Mouse (Mus musculus) granulocyte monocyte progenitor cell, adult 5-6 weeks (primary cell): ENCODE measurements at regions not wholly inside any gene's neighbourhood (a gene's known extent, or its start where the extent isn't known, plus 50 kb on each side); places are given as distances from the start of the nearest gene placed in this dataset.

Source experiments
- ATAC-seq: replicated peaks from 2 replicates; pipeline ENCODE4 v1.8.0; 2016; ENCODE audit warnings: mild to moderate bottlenecking, moderate TSS enrichment, inconsistent platforms; ENCODE audit not compliant: poor library complexity, severe bottlenecking

DNA sequence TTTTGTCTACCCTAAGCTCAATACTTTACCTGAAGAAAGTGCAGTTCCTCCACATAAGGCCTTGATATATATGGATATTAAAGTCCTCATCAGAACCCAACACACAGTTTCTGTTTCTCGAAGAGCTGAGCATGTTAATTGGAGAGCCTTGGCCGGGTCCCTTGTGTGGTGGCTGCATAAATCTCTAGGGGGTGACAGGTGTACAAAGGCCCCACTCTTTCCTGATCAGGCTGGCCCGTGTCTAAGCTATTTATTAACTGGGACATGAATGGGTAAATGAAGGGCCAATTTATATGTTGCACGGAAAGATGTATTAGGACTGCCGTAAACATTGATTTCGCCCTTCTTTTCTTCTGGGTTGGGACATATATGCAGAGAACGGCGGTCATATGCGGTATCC lies 136.8 kb downstream of the Tex29 start:
- ATAC-seq: no peak

DNA sequence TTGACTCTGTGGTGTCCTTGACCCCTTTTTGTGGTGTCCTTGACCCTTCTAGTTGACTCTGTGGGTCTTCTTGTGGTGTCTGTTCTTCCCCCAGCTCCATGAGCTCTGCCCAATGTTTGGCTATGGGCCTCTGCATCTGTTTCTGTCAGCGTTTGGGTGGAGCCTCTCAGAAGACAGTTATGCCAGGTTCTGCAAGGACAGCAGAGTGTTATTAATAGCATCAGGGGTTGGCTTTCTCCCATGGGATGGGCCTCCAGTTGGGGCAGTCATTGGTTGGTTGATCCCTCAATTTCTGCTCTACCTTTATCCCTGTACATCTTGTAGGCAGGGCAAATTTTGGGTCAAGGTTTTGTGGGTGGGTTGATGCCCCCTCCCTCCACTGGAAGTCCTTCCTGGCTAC lies 138.8 kb downstream of the Tex29 start:
- no peak for ATAC-seq

DNA sequence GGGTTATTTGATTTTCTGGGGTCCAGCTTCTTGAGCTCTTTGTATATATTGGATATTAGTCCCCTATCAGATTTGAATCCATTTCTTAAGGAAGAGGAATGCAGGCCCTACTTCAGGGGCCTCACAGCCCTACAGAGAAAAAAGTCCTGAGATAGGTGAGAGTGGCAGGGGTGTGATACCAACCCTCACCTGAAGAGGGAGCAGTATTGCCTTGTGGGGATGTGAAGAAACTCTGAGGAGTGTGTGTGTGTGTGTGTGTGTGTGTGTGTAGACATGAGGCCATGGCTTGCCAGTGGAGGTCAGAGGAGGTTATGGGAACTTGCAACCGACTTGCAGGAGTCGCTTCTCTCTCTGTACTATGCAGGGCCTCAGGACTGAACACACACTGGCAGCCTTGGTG lies 141.2 kb downstream of the Tex29 start:
- ATAC-seq: peak; percentile 70

DNA sequence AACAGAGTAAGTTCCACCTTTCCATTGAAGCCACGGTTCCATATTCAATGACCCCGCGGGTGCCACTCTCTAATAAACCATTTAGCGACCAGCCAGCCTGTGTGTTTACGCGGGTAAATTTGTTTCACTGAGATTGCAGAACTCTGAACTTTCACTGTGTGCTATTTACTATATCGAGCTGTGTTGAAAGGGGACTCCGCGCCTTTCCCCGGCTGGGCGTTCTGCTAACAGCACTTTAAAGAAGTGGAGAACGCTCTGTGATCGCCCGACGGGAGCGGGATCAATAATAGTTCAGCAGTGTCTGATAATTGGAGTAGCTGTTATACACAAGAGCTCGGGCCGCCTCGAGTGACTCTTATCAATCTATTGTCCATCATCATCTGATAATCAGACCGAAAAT lies 149.8 kb downstream of the Tex29 start:
- ATAC-seq: no peak

DNA sequence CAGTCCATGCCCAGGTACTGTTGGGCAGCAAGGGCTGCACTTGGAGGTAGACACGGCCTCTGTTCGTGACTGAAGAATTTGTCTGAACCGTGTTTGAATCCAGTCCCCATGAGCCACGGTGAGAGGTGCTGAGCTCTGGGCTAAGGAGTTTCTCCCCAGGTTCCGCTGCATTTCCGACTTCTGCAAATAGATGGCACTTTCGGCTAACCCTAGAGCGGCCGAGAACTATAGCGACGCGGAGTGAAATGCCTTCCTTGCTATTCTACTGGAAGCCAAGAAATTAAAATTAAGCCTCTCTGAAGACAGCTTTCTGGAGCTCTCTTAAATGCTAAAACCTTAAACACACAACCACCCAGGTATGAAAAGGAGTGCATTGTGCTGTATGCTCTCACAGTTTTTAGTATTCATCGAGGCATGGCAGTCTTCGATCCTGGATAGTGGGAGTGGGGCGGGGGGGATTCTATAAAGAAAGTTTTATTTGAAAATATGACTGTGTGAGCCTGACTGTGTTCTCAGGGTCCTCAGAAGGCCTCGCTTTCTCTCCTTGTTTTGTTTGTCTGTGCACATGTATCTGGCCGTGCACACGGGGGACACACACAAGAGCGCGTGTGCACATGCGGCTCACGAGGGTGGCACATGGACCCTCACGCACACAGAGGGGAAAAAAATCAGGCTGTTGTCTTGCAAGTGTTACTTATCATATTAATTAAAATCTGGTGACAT lies 159.6 kb downstream of the Tex29 start:
- no peak; the same call in 1 of the 2 replicates for ATAC-seq

DNA sequence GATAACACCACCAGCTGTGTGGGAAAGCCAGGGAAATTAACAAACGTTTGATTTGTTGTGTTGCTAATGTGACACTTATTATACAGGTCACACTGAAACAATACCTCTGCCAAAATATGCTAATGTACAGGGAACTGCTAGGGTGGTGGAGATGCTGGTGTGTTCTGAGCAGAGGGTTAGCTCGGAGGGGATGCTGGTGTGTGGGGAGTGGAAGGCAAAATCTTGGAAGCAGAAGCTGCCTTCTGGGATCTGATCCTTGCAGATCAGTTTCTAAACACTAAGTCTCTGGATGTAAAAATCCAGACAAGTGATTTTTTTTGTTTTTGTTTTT lies 160.2 kb downstream of the Tex29 start:
- no peak for ATAC-seq

DNA sequence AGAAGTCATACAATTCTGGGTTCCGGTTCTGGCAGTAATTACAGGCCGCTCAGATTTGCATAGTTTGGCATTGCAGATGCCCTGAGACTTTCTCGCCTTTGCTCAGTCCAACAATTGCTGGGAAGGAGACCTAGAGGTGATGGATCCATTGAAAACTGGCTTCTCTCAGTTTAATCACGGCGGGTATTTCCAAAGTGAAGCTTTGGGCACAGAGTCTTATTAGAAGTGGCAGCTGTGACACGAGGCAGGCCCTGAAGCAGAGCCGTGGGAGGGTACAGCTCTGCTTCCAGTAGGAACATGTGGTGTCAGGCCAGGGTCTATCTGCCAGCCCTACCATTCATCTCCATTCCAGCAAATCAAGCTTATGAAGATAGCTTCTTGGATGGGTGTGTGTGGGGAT lies 164.0 kb downstream of the Tex29 start:
- ATAC-seq: no peak

DNA sequence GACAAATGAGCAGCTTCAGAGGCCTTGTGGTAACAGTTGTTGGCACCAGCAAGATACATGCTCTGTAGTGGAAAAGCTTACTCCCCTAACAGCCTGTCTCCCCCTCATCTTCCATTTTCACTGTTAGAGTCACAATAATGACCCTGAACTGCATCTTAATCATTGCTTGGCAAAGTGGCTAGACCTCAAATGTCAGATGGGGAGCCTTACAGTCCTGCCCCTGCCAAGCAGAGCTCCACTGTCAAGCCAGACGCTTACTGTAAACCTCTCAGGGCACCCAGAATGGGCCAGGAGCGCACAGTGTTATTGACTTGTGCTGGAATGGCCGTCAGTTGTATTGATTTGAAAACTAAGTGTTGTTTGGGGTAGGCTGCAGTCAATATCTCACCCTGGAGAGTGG lies 172.5 kb downstream of the Tex29 start:
- ATAC-seq: no peak

DNA sequence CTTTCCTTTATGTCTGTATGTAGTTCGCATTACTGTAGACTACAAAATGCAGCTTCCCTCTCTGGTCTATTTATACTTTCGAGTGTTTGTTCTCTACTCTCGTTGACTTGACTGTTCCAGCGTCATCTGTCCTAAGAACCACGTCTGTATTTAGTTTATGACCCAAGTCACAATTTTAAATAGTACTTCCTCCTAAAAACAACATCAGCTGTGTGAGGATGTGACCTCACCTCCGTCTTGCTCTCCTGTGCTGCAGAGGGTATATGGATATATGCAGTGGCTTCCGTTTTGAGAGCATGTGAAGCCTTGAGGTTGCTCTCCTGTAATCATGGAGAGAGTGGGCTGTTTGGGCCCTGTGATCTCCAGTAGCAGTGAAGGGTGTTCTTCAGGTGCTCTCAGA lies 177.5 kb downstream of the Tex29 start:
- no peak for ATAC-seq

DNA sequence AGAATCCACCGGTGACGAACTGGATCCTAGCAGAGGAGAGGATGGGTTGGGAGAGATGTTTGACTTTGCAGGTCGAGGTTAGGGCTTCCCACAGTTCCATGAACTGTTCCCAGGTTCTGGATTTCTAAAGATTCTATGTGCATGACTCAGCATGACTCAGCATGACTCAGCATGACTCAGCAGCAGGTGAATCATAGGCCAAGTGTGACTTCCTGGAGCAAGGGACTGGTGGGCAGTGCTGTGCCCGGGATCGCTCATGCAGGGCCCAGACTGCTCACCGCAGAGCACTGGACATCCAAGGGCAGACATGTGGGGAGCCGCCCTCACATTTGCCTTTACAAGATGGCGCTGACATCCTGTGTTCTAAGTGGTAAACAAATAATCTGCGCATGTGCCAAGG lies 179.0 kb downstream of the Tex29 start:
- ATAC-seq: no peak

DNA sequence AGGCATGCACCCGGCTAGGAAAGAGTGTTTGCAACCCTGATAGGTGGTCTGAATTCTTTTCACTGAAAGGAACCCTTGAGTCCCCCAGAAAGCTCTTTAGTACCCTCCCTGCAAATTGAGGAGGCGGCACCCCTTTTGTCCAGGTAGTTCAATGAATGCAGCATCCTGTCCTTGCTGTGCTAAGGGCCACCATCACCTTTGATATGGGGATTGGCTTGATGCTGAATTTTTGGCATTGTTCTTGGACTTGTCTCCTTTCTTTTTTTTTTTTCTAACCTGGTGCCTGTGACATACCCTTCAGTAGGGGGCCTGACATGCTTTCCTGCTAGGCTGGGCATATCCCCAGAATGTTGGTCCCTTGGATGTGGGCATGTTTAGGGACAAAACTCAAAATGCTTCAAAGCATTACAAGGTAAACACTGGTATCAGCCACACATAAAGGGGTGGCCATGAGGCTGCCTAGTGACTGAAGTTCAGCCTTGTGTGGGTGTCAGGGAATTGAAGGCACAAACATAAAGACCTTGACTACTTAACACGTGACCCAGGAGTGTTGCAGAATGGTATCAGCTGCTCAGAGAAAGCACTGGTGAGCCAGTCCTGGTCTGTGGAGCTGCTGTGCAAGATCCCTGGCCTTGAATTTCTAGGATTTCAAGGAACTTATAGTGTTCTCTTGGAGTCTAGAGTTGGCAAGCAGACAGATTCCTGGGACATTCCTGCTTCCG lies 183.6 kb downstream of the Tex29 start:
- no peak for ATAC-seq

DNA sequence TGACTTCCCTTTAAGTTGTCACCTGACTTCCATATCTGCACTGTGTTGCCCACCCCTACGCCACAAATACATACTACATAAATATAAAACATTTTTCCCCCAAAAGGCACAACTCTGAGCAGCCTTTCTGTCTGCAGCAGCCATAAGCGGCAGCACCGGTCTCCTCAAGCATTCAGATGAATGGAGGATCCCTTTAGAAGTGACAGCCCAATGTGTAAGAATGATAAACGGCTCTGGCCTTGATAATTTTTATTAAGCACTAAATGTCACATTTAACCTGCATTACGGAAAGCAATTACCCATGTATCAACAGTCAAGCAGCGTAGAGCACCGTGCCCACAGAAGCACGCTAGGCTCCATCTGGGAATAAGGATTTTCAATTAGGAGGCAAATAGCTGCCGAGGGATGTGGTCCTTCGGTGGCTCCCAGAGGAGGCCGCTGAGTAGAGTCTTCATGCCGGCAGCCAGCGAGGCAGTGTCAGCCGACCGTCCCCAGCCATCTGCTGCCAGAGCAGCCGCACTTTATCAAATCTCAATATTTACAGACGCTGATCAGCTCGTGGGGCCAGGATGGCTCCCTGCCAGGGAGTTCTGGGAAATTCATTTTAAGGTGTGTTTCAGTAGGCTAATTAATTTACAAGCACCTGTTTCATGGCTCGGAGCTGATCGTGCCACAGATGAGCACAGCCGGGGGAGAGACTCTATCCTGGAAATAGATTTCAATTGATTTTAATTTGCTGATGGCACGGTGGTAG lies 190.3 kb downstream of the Tex29 start:
- no peak for ATAC-seq

DNA sequence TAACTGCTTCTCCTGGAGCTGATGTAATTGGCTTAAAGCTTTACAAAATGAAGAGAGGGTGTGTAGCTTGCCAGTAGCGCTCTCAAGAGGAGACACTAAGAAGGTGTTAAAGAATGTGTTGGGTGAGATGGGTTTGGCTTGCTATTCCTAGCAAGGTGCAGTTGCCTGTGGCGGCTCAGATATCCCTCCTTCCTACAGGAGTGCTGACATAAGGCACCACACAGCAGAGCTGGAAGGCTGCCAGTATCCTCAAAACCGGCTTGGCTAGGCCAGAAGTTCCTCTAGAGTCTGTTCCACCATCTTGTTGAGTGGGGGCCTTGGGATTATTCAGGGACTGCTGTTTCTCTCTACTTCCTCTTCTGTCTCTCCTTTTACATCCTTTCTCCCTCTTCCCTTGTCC lies 191.5 kb downstream of the Tex29 start:
- no peak for ATAC-seq

DNA sequence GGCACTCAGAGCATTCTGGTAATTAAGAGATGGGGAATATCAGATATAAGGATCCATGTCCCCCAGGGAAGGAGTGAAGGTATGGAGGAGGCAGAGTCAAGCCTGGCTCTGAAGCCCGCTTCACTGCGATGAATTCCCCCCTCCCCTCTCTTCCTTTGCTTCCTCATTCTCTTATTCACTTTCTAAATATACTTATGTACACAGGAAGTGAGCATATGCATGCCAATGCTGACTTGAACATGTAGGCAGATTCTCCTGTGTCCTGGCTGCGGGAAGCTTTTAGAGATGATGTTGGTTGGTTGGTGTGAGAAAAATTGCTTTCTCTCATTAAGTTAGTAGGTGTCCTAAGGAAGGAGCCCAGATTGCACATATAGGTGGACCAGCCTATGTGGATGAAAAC lies 192.1 kb downstream of the Tex29 start:
- peak; percentile 59 for ATAC-seq

DNA sequence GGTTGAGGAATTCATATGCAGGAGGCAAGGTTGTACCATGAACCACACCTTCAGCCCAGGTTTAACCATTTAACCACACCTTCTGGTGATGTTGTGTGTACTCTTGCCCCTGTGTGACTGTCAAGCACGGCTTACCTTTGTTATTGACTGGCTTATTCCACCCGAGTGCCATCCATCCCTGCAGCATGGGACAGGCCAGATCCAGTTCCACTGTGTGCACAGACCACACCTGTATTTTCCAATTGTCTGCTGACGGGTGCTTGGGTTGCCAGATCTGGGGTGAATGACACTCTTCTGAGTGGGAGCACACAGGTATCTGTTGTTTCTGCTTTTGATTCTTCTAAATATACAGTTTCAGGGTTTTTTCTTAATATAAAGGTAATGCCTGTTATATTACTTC lies 196.1 kb downstream of the Tex29 start:
- no peak for ATAC-seq

DNA sequence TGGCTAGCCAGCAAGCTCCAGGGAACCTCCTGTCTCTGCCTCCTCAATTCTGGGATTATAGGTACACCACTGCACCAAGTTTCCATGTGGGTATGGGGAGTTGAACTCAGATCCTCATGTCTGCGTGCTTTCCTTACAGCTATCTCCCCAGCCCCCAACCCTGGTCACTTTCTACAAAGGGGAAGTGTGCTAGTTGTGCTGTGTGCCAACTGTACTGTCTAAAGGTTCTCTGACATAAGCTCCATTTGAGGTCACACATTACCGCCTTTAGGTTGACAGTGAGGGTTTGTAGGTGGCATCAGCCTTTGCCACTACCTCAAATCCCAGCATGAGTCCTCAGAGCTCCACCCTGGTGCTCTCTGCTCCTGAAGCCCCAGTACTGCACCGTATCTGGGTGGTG lies 200.7 kb downstream of the Tex29 start:
- ATAC-seq: peak; percentile 81

DNA sequence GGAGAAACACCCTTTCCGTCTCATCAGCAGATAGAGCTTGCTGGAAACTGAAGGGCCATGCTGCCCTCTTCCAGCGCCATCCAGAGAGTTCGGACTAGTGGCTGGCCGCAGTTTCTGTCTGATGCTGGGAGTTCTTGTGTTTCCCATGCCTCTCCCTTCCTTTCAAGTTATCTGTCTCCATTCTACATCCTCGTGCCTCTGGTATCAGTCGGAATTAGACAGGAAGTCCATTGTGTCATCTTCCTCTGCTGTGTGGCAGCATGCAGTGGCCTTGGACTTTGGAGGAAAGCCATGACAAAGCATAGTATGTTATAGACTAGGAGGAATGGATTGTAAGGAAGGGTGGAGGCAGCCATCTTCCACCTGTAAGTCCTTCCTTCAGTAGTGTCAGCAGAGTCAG lies 201.4 kb downstream of the Tex29 start:
- peak; percentile 20 for ATAC-seq

DNA sequence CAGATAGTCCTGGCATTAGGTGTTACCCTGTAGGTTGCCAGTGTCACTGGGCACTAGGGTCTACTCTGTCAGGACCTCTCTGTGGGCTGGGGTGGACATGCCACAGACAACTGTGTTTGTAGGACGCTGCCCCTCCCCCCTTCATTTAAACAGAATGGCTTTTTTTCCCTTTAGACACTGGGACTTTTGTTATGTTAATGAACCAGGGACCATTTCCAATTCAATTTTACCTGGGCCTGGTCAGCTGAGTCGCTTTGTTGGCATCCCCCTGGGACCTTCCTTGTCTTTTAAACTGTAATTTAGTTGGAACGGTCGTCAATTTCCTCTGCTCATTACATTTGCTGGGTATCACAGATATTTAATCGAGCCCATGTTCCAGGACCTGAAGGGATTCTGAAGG lies 210.6 kb downstream of the Tex29 start:
- ATAC-seq: no peak

DNA sequence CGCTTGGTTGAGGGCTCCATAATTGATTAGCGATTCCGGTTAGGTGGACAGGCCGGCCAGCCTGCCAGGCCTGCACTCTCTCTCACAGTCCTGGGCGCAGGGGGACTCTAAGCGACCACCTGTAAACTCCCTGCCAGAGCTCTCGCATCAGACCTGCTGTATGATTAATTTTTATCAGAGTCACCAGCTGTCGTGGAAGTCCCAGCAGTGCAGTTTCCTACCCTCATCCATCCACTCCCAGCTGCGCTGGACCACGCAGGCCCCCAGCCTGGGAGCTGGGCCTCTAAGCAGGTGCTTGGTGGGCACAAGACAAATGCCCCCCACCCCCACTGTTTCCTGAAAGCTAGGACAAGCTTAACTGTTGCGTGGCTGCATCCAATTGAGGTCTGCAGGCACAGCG lies 211.1 kb downstream of the Tex29 start:
- ATAC-seq: no peak

DNA sequence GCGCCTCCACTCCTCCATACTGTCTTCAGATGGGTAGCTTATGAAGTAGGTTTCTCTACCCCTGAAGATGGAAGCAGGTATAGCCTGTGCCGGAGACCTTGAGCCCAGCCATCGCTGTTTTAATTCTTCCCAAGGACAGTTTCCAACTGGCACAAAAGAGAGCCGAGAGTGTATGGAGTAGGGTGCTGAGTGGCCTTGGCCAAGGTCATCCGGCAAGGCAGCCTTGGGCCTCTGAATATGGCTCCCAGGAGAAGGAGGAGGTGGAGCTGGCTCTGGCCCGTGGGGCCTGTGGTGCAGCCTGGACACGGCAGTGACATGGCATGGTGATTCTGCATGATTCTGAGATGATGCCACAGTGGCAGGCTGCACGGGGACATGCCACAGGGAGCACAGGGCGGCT lies 215.7 kb downstream of the Tex29 start:
- no peak for ATAC-seq

DNA sequence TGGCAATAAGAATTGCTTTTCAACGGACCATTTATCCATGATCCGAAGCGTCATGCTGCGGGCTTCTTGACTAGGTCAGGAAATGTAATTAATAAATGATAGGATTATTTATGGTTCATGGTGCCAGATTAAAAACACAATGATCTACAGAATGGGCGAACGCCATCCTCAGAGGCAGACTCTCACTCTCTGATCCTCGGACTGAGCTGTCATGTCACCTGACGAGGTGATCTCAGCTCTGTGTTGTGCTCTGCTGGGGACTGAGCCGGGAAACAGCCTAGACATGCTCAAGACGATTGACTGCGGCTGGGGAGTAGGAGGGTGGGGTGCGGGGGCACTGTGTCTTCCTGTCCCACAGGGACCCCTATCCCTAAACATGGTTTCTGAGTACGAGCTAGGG lies 217.4 kb upstream of the A230072I06Rik start:
- no peak for ATAC-seq

DNA sequence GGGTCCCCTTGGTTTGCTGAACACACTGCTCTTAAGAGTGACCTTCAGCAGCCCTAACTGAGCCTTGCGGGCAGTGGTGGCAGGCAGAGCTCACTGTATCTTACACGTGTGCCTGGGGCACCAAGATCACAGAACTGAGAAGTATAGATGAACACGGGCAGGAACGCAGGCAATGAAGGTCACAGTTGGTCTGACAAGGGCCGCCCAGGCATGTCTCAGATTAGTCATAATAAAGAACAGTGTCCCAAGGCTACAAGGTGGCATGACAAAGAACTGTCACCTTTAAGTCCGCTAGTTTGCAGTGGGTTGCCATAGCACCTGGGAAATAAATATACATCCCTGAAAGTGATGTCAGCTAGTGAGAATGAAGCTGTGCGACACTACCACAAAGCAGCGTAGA lies 215.9 kb upstream of the A230072I06Rik start:
- no peak for ATAC-seq
